ENCODE assay signal across 21 mouse cellular contexts in the genomic region with DNA sequence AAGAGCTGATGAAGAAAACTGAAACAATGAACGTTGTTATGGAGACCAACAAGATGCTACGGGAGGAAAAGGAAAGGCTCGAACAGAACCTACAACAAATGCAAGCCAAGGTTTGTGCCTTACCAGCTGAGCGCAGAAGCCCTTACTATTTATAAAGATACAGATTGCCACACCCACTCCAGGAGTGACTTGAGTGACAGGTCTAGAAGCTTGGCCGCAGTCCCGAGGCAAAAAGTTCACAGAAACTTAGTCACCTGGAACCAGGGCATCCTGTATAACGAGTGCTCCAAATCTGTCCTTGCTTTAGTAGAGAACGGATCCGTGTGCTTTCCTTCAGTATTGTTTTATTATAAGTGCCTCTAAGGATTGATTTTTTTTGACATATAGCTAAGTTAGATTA. TPM values are rescaled to one million over a fixed set of nuclear protein-coding genes. Genes with fewer than 3 reads are reported as not detected.
A peak's percentile ranks its signal among the peaks of the same experiment; 100 is the strongest.
DNase-seq lines count a peak whose midpoint lies in the region; ATAC-seq and TF ChIP-seq lines count a peak whose summit lies in the region.
"Had no signal": no experiment of that assay in that cellular context is flagged by ENCODE, and none has a peak within 500 bp of the region (broad histone marks: within the 10 kb centered on the region; RNA-seq: fewer than 3 reads in every experiment).

No protein-coding gene starts in this region.

- no peak for ATAC-seq in kidney, embryonic 15.5 days (replicated peaks; ENCODE audit: low FRiP score)
- no peak for ATAC-seq in kidney, postnatal 0 days (replicated peaks; ENCODE audit: low FRiP score, low read depth)
- ATAC-seq: forebrain, embryonic 15.5 days; hindbrain, postnatal 0 days had no signal

- H3K27ac ChIP-seq in kidney, embryonic 15.5 days, result no peak overlapping the region
- H3K27ac ChIP-seq in CH12.LX (ENCODE audit: insufficient read depth, low read depth), result no peak overlapping the region
- H3K27ac ChIP-seq in kidney, postnatal 0 days, result no peak overlapping the region
- H3K27ac ChIP-seq: forebrain, embryonic 15.5 days; gastrocnemius, adult 2 months; heart, adult 2 months; hindbrain, postnatal 0 days; layer of hippocampus, adult 2 months; left cerebral cortex, adult 2 months; liver, embryonic 15.5 days; midbrain, embryonic 12.5 days; stomach, embryonic 15.5 days had no signal

- no peaks in the 10 kb centered on the region for H3K79me2 ChIP-seq in CH12.LX (replicated peaks; ENCODE audit: control insufficient read depth, extremely low read depth, insufficient read depth, poor library complexity, severe bottlenecking)

- H3K27me3 ChIP-seq in kidney, embryonic 15.5 days, result no peaks in the 10 kb centered on the region
- no peaks in the 10 kb centered on the region for H3K27me3 ChIP-seq in CH12.LX (replicated peaks)
- no peaks in the 10 kb centered on the region for H3K27me3 ChIP-seq in kidney, postnatal 0 days (ENCODE audit: insufficient read depth, low read length)
- H3K27me3 ChIP-seq: forebrain, embryonic 15.5 days; liver, embryonic 15.5 days; midbrain, embryonic 12.5 days; stomach, embryonic 15.5 days had no signal

- TF ChIP-seq POLR2A in CH12.LX (IDR thresholded peaks at IDR 0.05; ENCODE audit: low read depth, low read length), result no peak

- dilution Hi-C loops in CH12.LX (cut with MboI; ENCODE audit: extremely low pct_ligation_motif_present, extremely low pct_unique_long_range_greater_than_20kb, low sequenced_read_pairs), result no loop called here

- no peak overlapping the region for H3K4me2 ChIP-seq in kidney, embryonic 15.5 days
- no peak overlapping the region for H3K4me2 ChIP-seq in CH12.LX (ENCODE audit: insufficient read depth, low read depth, poor library complexity, severe bottlenecking)
- H3K4me2 ChIP-seq in kidney, postnatal 0 days (ENCODE audit: low read length), result no peak overlapping the region
- H3K4me2 ChIP-seq: forebrain, embryonic 15.5 days; liver, embryonic 15.5 days; midbrain, embryonic 12.5 days; stomach, embryonic 15.5 days had no signal

- TF ChIP-seq EP300 in CH12.LX (IDR thresholded peaks at IDR 0.05; ENCODE audit: low read length), result no peak

- peak; percentile 52 for DNase-seq in kidney, adult 11 months
- DNase-seq in CH12.LX (ENCODE audit: extremely low read depth), result peak; percentile 6
- peak; percentile 11 for DNase-seq in fat pad, adult 2 months (ENCODE audit: extremely low read depth, low read depth, low spot score)
- peak; percentile 2 for DNase-seq in kidney, postnatal 0 days (ENCODE audit: low spot score)
- no peak for DNase-seq in cerebellum, adult 9-11 months
- no peak for DNase-seq in frontal cortex, adult 2 months (ENCODE audit: extremely low spot score in 1 of 2, low spot score in 1 of 2)
- DNase-seq: adrenal gland, postnatal 10 days; cerebellum, adult 2 months; gastrocnemius, adult 2 months; lung, postnatal 4 days; thymus, postnatal 25 days had no signal

- H3K9me3 ChIP-seq in kidney, embryonic 15.5 days (replicated peaks), result no peaks in the 10 kb centered on the region
- no peaks in the 10 kb centered on the region for H3K9me3 ChIP-seq in CH12.LX (replicated peaks; ENCODE audit: low read length)
- H3K9me3 ChIP-seq in kidney, postnatal 0 days (replicated peaks; ENCODE audit: low read length), result no peaks in the 10 kb centered on the region
- H3K9me3 ChIP-seq: forebrain, embryonic 15.5 days; liver, embryonic 15.5 days; midbrain, embryonic 12.5 days; stomach, embryonic 15.5 days had no signal

- H3K9ac ChIP-seq in kidney, embryonic 15.5 days, result no peak overlapping the region
- no peak overlapping the region for H3K9ac ChIP-seq in CH12.LX (ENCODE audit: insufficient read depth, low read depth)
- H3K9ac ChIP-seq in kidney, postnatal 0 days (ENCODE audit: low read depth, low read length), result no peak overlapping the region
- H3K9ac ChIP-seq: forebrain, embryonic 15.5 days; liver, embryonic 15.5 days; midbrain, embryonic 12.5 days; stomach, embryonic 15.5 days had no signal

- H3K4me1 ChIP-seq in kidney, embryonic 15.5 days, result no peaks in the 10 kb centered on the region
- peaks cover 0 to 15% of the 10 kb centered on the region in 2 experiments; a peak in 2 of 4 replicates for H3K4me1 ChIP-seq in CH12.LX (ENCODE audit: control insufficient read depth in 1 of 2, insufficient read depth in 2 of 2)
- H3K4me1 ChIP-seq in kidney, postnatal 0 days (replicated peaks; ENCODE audit: insufficient read depth, low read length), result no peaks in the 10 kb centered on the region
- H3K4me1 ChIP-seq: forebrain, embryonic 15.5 days; liver, embryonic 15.5 days; midbrain, embryonic 12.5 days; stomach, embryonic 15.5 days had no signal

- H3K4me3 ChIP-seq in kidney, embryonic 15.5 days (replicated peaks), result no peak overlapping the region
- H3K4me3 ChIP-seq in CH12.LX (replicated peaks in 1 of 3; ENCODE audit: low read depth in 2 of 3, low read length in 2 of 3, poor library complexity in 1 of 3), result no peak overlapping the region
- no peak overlapping the region for H3K4me3 ChIP-seq in kidney, postnatal 0 days (replicated peaks; ENCODE audit: low read depth, low read length)
- H3K4me3 ChIP-seq: forebrain, embryonic 15.5 days; gastrocnemius, adult 2 months; heart, adult 2 months; layer of hippocampus, adult 2 months; left cerebral cortex, adult 2 months; liver, embryonic 15.5 days; midbrain, embryonic 12.5 days; myocyte; stomach, embryonic 15.5 days had no signal

- in situ Hi-C loops in CH12.LX (cut with MboI; ENCODE audit: low pct_ligation_motif_present, low pct_unique_long_range_greater_than_20kb, low sequenced_read_pairs), result no loop called here

- no peak for TF ChIP-seq CTCF in CH12.LX (conservative IDR thresholded peaks at IDR 0.05 in 1 of 2, IDR thresholded peaks at IDR 0.05 in 1 of 2; ENCODE audit: low read depth in 2 of 2, low read length in 2 of 2)
- TF ChIP-seq CTCF in kidney, postnatal 0 days (IDR thresholded peaks at IDR 0.05; ENCODE audit: low read depth), result no peak

- H3K36me3 ChIP-seq in kidney, embryonic 15.5 days, result peaks cover 88% of the 10 kb centered on the region
- H3K36me3 ChIP-seq in CH12.LX (replicated peaks in 1 of 2; ENCODE audit: control insufficient read depth in 1 of 2, insufficient read depth in 1 of 2, low read length in 1 of 2), result peaks cover 61 to 91% of the 10 kb centered on the region in 2 experiments
- H3K36me3 ChIP-seq in kidney, postnatal 0 days (ENCODE audit: insufficient read depth, low read length), result peaks cover 78% of the 10 kb centered on the region

- no peak for TF ChIP-seq RAD21 in CH12.LX (IDR thresholded peaks at IDR 0.05; ENCODE audit: low read depth, low read length)

- WGBS in kidney, embryonic 15.5 days, result 72% methylated on average over 9 of the region's 9 CpGs
- WGBS in kidney, postnatal 0 days, result 70% methylated on average over 9 of the region's 9 CpGs

TF ChIP-seq in CH12.LX, 34 proteins besides CTCF, POLR2A, EP300 and RAD21:
- no peak for TF ChIP-seq USF1 (IDR thresholded peaks at IDR 0.05; ENCODE audit: low read depth, low read length)

RNA-seq across cellular contexts. Expression of a gene that starts 32.8 kb away (rescaled TPM):
- 36.3 and 39.3 TPM in 2 replicates for polyA plus RNA-seq in kidney, embryonic 15.5 days (2015; fragmentation: Nextera tagmentation; extraction: Ambion mirVana)
- total RNA-seq in CH12.LX (2012; rRNA removed), result 26.6 and 34.0 TPM in 2 replicates
- 54.7 and 60.0 TPM in 2 replicates for total RNA-seq in CH12.LX (2014; rRNA removed)
- 25.0 and 27.6 TPM in 2 replicates for polyA plus RNA-seq in CH12.LX (2012; ENCODE audit: insufficient read length, low read depth)
- polyA plus RNA-seq in kidney, postnatal 0 days (2015; fragmentation: Nextera tagmentation; extraction: Ambion mirVana), result 43.8 and 44.0 TPM in 2 replicates
- polyA plus RNA-seq in frontal cortex, adult 2 months (2012; rRNA removed), result 45.4 and 45.9 TPM in 2 replicates

RNA-seq across cellular contexts. Expression of a gene that starts 33.0 kb away (rescaled TPM):
- 168 and 185 TPM in 2 replicates for polyA plus RNA-seq in kidney, embryonic 15.5 days (2015; fragmentation: Nextera tagmentation; extraction: Ambion mirVana)
- total RNA-seq in CH12.LX (2012; rRNA removed) (200 and 212 TPM in 2 replicates), CH12.LX (2014; rRNA removed) (129 and 135 TPM in 2 replicates)
- 291 and 299 TPM in 2 replicates for polyA plus RNA-seq in CH12.LX (2012; ENCODE audit: insufficient read length, low read depth)
- 138 and 141 TPM in 2 replicates for polyA plus RNA-seq in kidney, postnatal 0 days (2015; fragmentation: Nextera tagmentation; extraction: Ambion mirVana)
- polyA plus RNA-seq in frontal cortex, adult 2 months (2012; rRNA removed), result 84.6 and 96.9 TPM in 2 replicates

RNA-seq across cellular contexts. Expression of a gene that starts 40.3 kb away (rescaled TPM):
- 0.46 and 0.79 TPM in 2 replicates for polyA plus RNA-seq in kidney, embryonic 15.5 days (2015; fragmentation: Nextera tagmentation; extraction: Ambion mirVana)
- total RNA-seq in CH12.LX (2012; rRNA removed) (0.08 and 0.17 TPM in 2 replicates), CH12.LX (2014; rRNA removed) (not detected in 2 replicates)
- 0.25 and 0.30 TPM in 2 replicates for polyA plus RNA-seq in CH12.LX (2012; ENCODE audit: insufficient read length, low read depth)
- 0.30 and 0.33 TPM in 2 replicates for polyA plus RNA-seq in kidney, postnatal 0 days (2015; fragmentation: Nextera tagmentation; extraction: Ambion mirVana)
- polyA plus RNA-seq in frontal cortex, adult 2 months (2012; rRNA removed), result 2.8 and 3.5 TPM in 2 replicates

Comparison
In these comparisons a context has a peak if more than half of its experiments do, and no peak if none do; other contexts are left out.
1. DNase-seq: peak in kidney, adult 11 months (single experiment), CH12.LX (single experiment), fat pad, adult 2 months (single experiment) and kidney, postnatal 0 days (single experiment); none in cerebellum, adult 9-11 months (single experiment) and frontal cortex, adult 2 months (0 of 2).